Mouse (Mus musculus): ENCODE measurements around the gene Actg2.

DNA sequence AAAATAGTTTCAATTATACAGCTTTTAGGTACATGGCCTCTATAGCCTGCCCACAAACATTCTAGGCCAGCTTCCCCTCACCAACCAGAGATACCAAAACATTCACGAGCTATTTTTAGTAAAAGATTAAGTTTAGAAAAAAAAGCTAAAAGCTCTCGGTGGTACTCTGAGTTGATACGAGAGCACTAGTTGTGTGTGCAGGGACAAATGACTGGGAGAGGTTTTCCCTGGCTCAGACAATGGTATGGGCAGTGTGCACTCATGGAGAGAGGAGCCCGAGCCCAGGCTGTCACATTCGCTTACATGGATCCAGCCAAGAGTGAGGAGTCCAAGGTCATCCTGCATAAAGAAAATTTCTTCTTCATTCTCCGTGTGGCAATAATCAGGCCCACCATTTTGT, 19.9 kb upstream of the Actg2 start:
- TF ChIP-seq CTCF (IDR thresholded peaks at IDR 0.05 in 2 of 3, conservative IDR thresholded peaks at IDR 0.05 in 1 of 3; ENCODE audit: control insufficient read depth in 1 of 3, insufficient read depth in 1 of 3, low read depth in 2 of 3, low read length in 3 of 3, poor library complexity in 1 of 3, severe bottlenecking in 1 of 3) (no peak), RAD21 (IDR thresholded peaks at IDR 0.05; ENCODE audit: low read depth, low read length) (no peak), TCF12 (IDR thresholded peaks at IDR 0.05; ENCODE audit: low read depth, low read length) (no peak), CHD1 (IDR thresholded peaks at IDR 0.05; ENCODE audit: low read depth, low read length) (no peak), POLR2AphosphoS5 (IDR thresholded peaks at IDR 0.05; ENCODE audit: borderline replicate concordance, low read depth, low read length) (no peak)

Data from MEL (cell line).